Mouse (Mus musculus) limb, embryonic 14.5 days (tissue): ENCODE results near the gene Hexb. TPM values are rescaled to one million over a fixed set of nuclear protein-coding genes. Genes with fewer than 3 reads are reported as not detected.

Experiments used
- ATAC-seq: fragments of 200-750 bp; cut with Nextera tagmentation; 2 replicates; pipeline ENCODE4 v1.8.0; 2017; ENCODE audit warnings: low read depth, moderate number of reproducible peaks, moderate TSS enrichment; ENCODE audit not compliant: low FRiP score
- DNase-seq: peaks from one replicate; pipeline ENCODE4 v3.0.0-alpha.2; 2015; ENCODE audit warnings: low spot score
- H3K27ac ChIP-seq: fragments of 300-500 bp; sonication (generic); replicated peaks from 2 replicates; pipeline ENCODE4 v1.5.1; 2014; ENCODE audit warnings: low read depth, mild to moderate bottlenecking, low read length, moderate library complexity, mixed read lengths
- H3K27me3 ChIP-seq: fragments of 300-500 bp; sonication (generic); 2 replicates; pipeline ENCODE4 v1.6.1; 2014; ENCODE audit warnings: low read length, mixed read lengths; ENCODE audit not compliant: control insufficient read depth, insufficient read depth
- H3K36me3 ChIP-seq: fragments of 300-500 bp; sonication (generic); 2 replicates; pipeline ENCODE4 v1.6.1; 2014; ENCODE audit warnings: mild to moderate bottlenecking, low read length, moderate library complexity, mixed read lengths; ENCODE audit not compliant: control insufficient read depth, insufficient read depth
- H3K4me1 ChIP-seq: fragments of 300-500 bp; sonication (generic); 2 replicates; pipeline ENCODE4 v1.6.1; 2014; ENCODE audit warnings: antibody characterized with exemption, low read length, mixed read lengths; ENCODE audit not compliant: control insufficient read depth, insufficient read depth
- H3K4me2 ChIP-seq: fragments of 300-500 bp; sonication (generic); replicated peaks from 2 replicates; pipeline ENCODE4 v1.6.1; 2014; ENCODE audit warnings: low read depth, mild to moderate bottlenecking, low read length, moderate library complexity; ENCODE audit not compliant: severe bottlenecking
- H3K4me3 ChIP-seq: fragments of 300-500 bp; sonication (generic); replicated peaks from 2 replicates; pipeline ENCODE4 v1.5.1; 2014; ENCODE audit warnings: low read length
- H3K9ac ChIP-seq: fragments of 300-500 bp; sonication (generic); 2 replicates; pipeline ENCODE4 v1.6.1; 2014; ENCODE audit warnings: mild to moderate bottlenecking, low read depth, low read length, moderate library complexity; ENCODE audit not compliant: severe bottlenecking
- H3K9me3 ChIP-seq: fragments of 300-500 bp; sonication (generic); 2 replicates; pipeline ENCODE4 v1.6.1; 2016; ENCODE audit warnings: low read length; ENCODE audit not compliant: control insufficient read depth
- POLR2A ChIP-seq: fragments of 200-500 bp; IDR thresholded peaks from 2 replicates; pipeline ENCODE4 v1.8.0; 2012; ENCODE audit warnings: inconsistent platforms, mild to moderate bottlenecking, moderate library complexity, borderline replicate concordance; ENCODE audit not compliant: insufficient read depth, insufficient read length; ENCODE audit errors: extremely low read depth
- WGBS: fragments of 180-500 bp; shearing (Covaris S2); extraction: QIAGEN DNeasy Blood & Tissue Kit; methylation state at CpG from one replicate; pipeline ENCODE4 v1.1.7; 2014; 5-methylcytosine and 5-hydroxymethylcytosine counted together
- polyA plus RNA-seq, 2 experiments: library from polyadenylated mRNA; depleted of rRNA in 1 of 2; stranded (reverse) in 1 of 2; unstranded in 1 of 2; fragments of >200 nt; fragmentation: Nextera tagmentation in 1 of 2; extraction: Ambion mirVana in 1 of 2; gene quantifications; 2 replicates each; pipeline versions ENCODE4 v1.2.1 to v1.2.3; 2012 to 2014

Hexb gene
- polyA plus RNA-seq, 2 experiments = 46.3 to 60.1 TPM

- no peak for DNase-seq
- H3K36me3 ChIP-seq = peaks cover 26% of the 10 kb centered on the region
- no peak for ATAC-seq
- H3K4me2 ChIP-seq = no peak overlapping the region
- H3K4me1 ChIP-seq = no peaks in the 10 kb centered on the region
- no peak for TF ChIP-seq POLR2A
- H3K27ac ChIP-seq = no peak overlapping the region
- no peak overlapping the region for H3K4me3 ChIP-seq
- no peak overlapping the region for H3K9ac ChIP-seq
- no peaks in the 10 kb centered on the region for H3K27me3 ChIP-seq
- H3K9me3 ChIP-seq = no peaks in the 10 kb centered on the region
- 78% methylated on average over 5 of the region's 5 CpGs for whole genome bisulfite sequencing
These were observed 13.5 kb downstream of the Hexb start for GRCm38 (mm10) chr13:97184656-97185055.

- Histone ChIP-seq H3K9me3 (no peaks in the 10 kb centered on the region), H3K4me2 (no peak overlapping the region), H3K27me3 (no peaks in the 10 kb centered on the region), H3K4me3 (no peak overlapping the region), H3K36me3 (peaks cover 29% of the 10 kb centered on the region), H3K4me1 (no peaks in the 10 kb centered on the region), H3K27ac (no peak overlapping the region), H3K9ac (no peak overlapping the region)
- DNase-seq (no peak), ATAC-seq (no peak)
- 91% methylated on average over 2 of the region's 2 CpGs for WGBS
- no peak for TF ChIP-seq POLR2A
These were observed 14.0 kb downstream of the Hexb start for GRCm38 (mm10) chr13:97184168-97184567.

GRCm38 (mm10) chr13:97182821-97183220 is 15.3 kb downstream of the Hexb start:
- no peaks in the 10 kb centered on the region for H3K9me3 ChIP-seq
- no peaks in the 10 kb centered on the region for H3K27me3 ChIP-seq
- no peak for TF ChIP-seq POLR2A
- H3K27ac ChIP-seq = no peak overlapping the region
- WGBS = 68% methylated on average over 4 of the region's 4 CpGs
- H3K4me2 ChIP-seq = no peak overlapping the region
- no peak for ATAC-seq
- DNase-seq = no peak
- H3K36me3 ChIP-seq = peaks cover 40% of the 10 kb centered on the region
- H3K4me3 ChIP-seq = no peak overlapping the region
- no peak overlapping the region for H3K9ac ChIP-seq
- H3K4me1 ChIP-seq = no peaks in the 10 kb centered on the region

- no peak for TF ChIP-seq POLR2A
- no peak overlapping the region for H3K9ac ChIP-seq
- peaks cover 55% of the 10 kb centered on the region for H3K36me3 ChIP-seq
- H3K4me2 ChIP-seq = no peak overlapping the region
- ATAC-seq = no peak
- DNase-seq = no peak
- 77% methylated on average over 6 of the region's 6 CpGs for WGBS
- H3K27me3 ChIP-seq = no peaks in the 10 kb centered on the region
- H3K9me3 ChIP-seq = no peaks in the 10 kb centered on the region
- H3K27ac ChIP-seq = no peak overlapping the region
- no peak overlapping the region for H3K4me3 ChIP-seq
- no peaks in the 10 kb centered on the region for H3K4me1 ChIP-seq
These were observed 17.9 kb downstream of the Hexb start for GRCm38 (mm10) chr13:97180113-97180828.

GRCm38 (mm10) chr13:97178943-97179342 is 19.2 kb downstream of the Hexb start:
- WGBS = 80% methylated on average over 7 of the region's 7 CpGs
- Histone ChIP-seq H3K36me3 (peaks cover 64% of the 10 kb centered on the region), H3K27me3 (no peaks in the 10 kb centered on the region), H3K9me3 (no peaks in the 10 kb centered on the region), H3K9ac (no peak overlapping the region), H3K4me2 (no peak overlapping the region), H3K27ac (no peak overlapping the region), H3K4me1 (no peaks in the 10 kb centered on the region), H3K4me3 (no peak overlapping the region)
- TF ChIP-seq POLR2A = no peak
- ATAC-seq = no peak
- no peak for DNase-seq
